24 mouse cellular contexts compared by ENCODE assay signal in genomic region chr9:103675721-103676480, GRCm38 (mm10).
DNase-seq lines count a peak whose midpoint lies in the region; ATAC-seq and TF ChIP-seq lines count a peak whose summit lies in the region.
"Had no signal": no experiment of that assay in that cellular context is flagged by ENCODE, and none has a peak within 500 bp of the region (broad histone marks: within the 10 kb centered on the region; RNA-seq: fewer than 3 reads in every experiment).

No protein-coding gene starts in this region.

- DNase-seq in heart, adult 2 months, result no peak
- peak; percentile 36 for DNase-seq in fat pad, adult 2 months (ENCODE audit: extremely low read depth, low read depth, low spot score)
- DNase-seq in thymus, postnatal 0 days (ENCODE audit: low spot score), result peak; percentile 49
- peak; percentile 54 for DNase-seq in thymus, postnatal 4 days
- DNase-seq in layer of hippocampus, postnatal 36 days, result no peak
- no peak for DNase-seq in lung, postnatal 0 days (ENCODE audit: low spot score)
- DNase-seq: adrenal gland, postnatal 14 days; cerebellum, adult 11-12 months; cerebellum, postnatal 10 days; forebrain, postnatal 0 days; kidney, adult 18-20 months; kidney, postnatal 36 days; liver, embryonic 13.5 days; lung, adult 18-20 months; lung, postnatal 10 days had no signal

- H3K4me1 ChIP-seq in heart, embryonic 13.5 days, result peaks cover 58% of the 10 kb centered on the region
- peaks cover 6% of the 10 kb centered on the region for H3K4me1 ChIP-seq in heart, adult 2 months (ENCODE audit: control insufficient read depth, insufficient read depth, low read length)
- no peaks in the 10 kb centered on the region for H3K4me1 ChIP-seq in lung, postnatal 0 days (ENCODE audit: insufficient read depth, low read depth, low read length)
- H3K4me1 ChIP-seq: liver, embryonic 13.5 days; midbrain, embryonic 15.5 days had no signal

- no peak for ATAC-seq in heart, embryonic 13.5 days (ENCODE audit: extremely low read depth, insufficient number of reproducible peaks, low FRiP score, low TSS enrichment)
- no peak for ATAC-seq in lung, postnatal 0 days
- ATAC-seq: forebrain, postnatal 0 days; hindbrain, embryonic 16.5 days; midbrain, embryonic 15.5 days had no signal

- TF ChIP-seq POLR2A in heart, adult 2 months (IDR thresholded peaks at IDR 0.05; ENCODE audit: insufficient read depth, low read depth, low read length), result no peak

- no peaks in the 10 kb centered on the region for H3K27me3 ChIP-seq in heart, embryonic 13.5 days (replicated peaks)
- H3K27me3 ChIP-seq in heart, adult 2 months (ENCODE audit: control insufficient read depth, insufficient read depth, low read length), result no peaks in the 10 kb centered on the region
- H3K27me3 ChIP-seq in lung, postnatal 0 days (replicated peaks; ENCODE audit: insufficient read depth, low read length), result no peaks in the 10 kb centered on the region
- H3K27me3 ChIP-seq: heart, embryonic 15.5 days; limb, embryonic 15.5 days; liver, embryonic 13.5 days; midbrain, embryonic 15.5 days had no signal

- intact Hi-C loops in heart, adult 2 months (cut with DNase I), result no loop called here

- WGBS in heart, embryonic 13.5 days, result 79% methylated on average over 13 of the region's 13 CpGs
- WGBS in heart, adult 2 months, result 88% methylated on average over 13 of the region's 13 CpGs
- WGBS in lung, postnatal 0 days, result 68% methylated on average over 13 of the region's 13 CpGs

- H3K9me3 ChIP-seq in heart, embryonic 13.5 days, result no peaks in the 10 kb centered on the region
- no peaks in the 10 kb centered on the region for H3K9me3 ChIP-seq in lung, postnatal 0 days (ENCODE audit: low read length)
- H3K9me3 ChIP-seq: heart, embryonic 15.5 days; limb, embryonic 10.5 days; limb, embryonic 15.5 days; liver, embryonic 13.5 days; midbrain, embryonic 15.5 days had no signal

- H3K4me2 ChIP-seq in heart, embryonic 13.5 days, result no peak overlapping the region
- H3K4me2 ChIP-seq in lung, postnatal 0 days (replicated peaks; ENCODE audit: low read depth, low read length), result no peak overlapping the region
- H3K4me2 ChIP-seq: forebrain, embryonic 12.5 days; heart, embryonic 15.5 days; limb, embryonic 15.5 days; liver, embryonic 13.5 days; midbrain, embryonic 15.5 days had no signal

- H3K27ac ChIP-seq in heart, embryonic 13.5 days (replicated peaks), result 0 out of 2 replicates have a peak overlapping the region, but pooled peaks have one; percentile 9
- H3K27ac ChIP-seq in heart, adult 2 months, result no peak overlapping the region
- H3K27ac ChIP-seq in lung, postnatal 0 days (ENCODE audit: low read length), result no peak overlapping the region
- H3K27ac ChIP-seq: forebrain, embryonic 12.5 days; heart, embryonic 15.5 days; layer of hippocampus, adult 2 months; limb, embryonic 10.5 days; limb, embryonic 15.5 days; liver, embryonic 13.5 days; midbrain, embryonic 15.5 days had no signal

- no peak overlapping the region for H3K4me3 ChIP-seq in heart, embryonic 13.5 days
- H3K4me3 ChIP-seq in heart, adult 2 months, result no peak overlapping the region
- no peak overlapping the region for H3K4me3 ChIP-seq in lung, postnatal 0 days (ENCODE audit: low read depth, low read length)
- H3K4me3 ChIP-seq: erythroblast, embryonic 14.5 days; forebrain, embryonic 12.5 days; heart, embryonic 15.5 days; layer of hippocampus, adult 2 months; limb, embryonic 10.5 days; limb, embryonic 15.5 days; liver, embryonic 13.5 days; midbrain, embryonic 15.5 days had no signal

- no peak for TF ChIP-seq EP300 in heart, adult 2 months (IDR thresholded peaks at IDR 0.05; ENCODE audit: insufficient read depth, low read depth, low read length)
- TF ChIP-seq EP300 in lung, postnatal 0 days (IDR thresholded peaks at IDR 0.05), result no peak

- no peak for TF ChIP-seq CTCF in heart, adult 2 months (IDR thresholded peaks at IDR 0.05)
- no peak for TF ChIP-seq CTCF in lung, postnatal 0 days (IDR thresholded peaks at IDR 0.05)

- H3K36me3 ChIP-seq in heart, embryonic 13.5 days, result peaks cover 4% of the 10 kb centered on the region
- no peaks in the 10 kb centered on the region for H3K36me3 ChIP-seq in heart, adult 2 months (ENCODE audit: control insufficient read depth, insufficient read depth, low read length)
- no peaks in the 10 kb centered on the region for H3K36me3 ChIP-seq in lung, postnatal 0 days (ENCODE audit: insufficient read depth, low read length)
- H3K36me3 ChIP-seq: forebrain, embryonic 12.5 days; heart, embryonic 15.5 days; limb, embryonic 10.5 days; limb, embryonic 15.5 days; liver, embryonic 13.5 days; midbrain, embryonic 15.5 days had no signal

- H3K9ac ChIP-seq in heart, embryonic 13.5 days, result no peak overlapping the region
- H3K9ac ChIP-seq in heart, adult 2 months (ENCODE audit: low read depth, low read length), result no peak overlapping the region
- no peak overlapping the region for H3K9ac ChIP-seq in lung, postnatal 0 days (replicated peaks; ENCODE audit: low read depth)
- H3K9ac ChIP-seq: forebrain, embryonic 12.5 days; forebrain, postnatal 0 days; heart, embryonic 15.5 days; limb, embryonic 15.5 days; liver, embryonic 13.5 days; midbrain, embryonic 15.5 days had no signal

- H3K79me2 ChIP-seq in heart, adult 2 months (replicated peaks; ENCODE audit: control insufficient read depth, insufficient read depth, low read length), result no peaks in the 10 kb centered on the region

Comparison
In these comparisons a context has a peak if more than half of its experiments do, and no peak if none do; other contexts are left out.
1. DNase-seq: peak in fat pad, adult 2 months (single experiment), thymus, postnatal 0 days (single experiment) and thymus, postnatal 4 days (single experiment); none in heart, adult 2 months (0 of 2), layer of hippocampus, postnatal 36 days (0 of 2) and lung, postnatal 0 days (single experiment).